Mouse (Mus musculus): ENCODE measurements around the gene Mrpl52.

- TF ChIP-seq CTCF (IDR thresholded peaks at IDR 0.05; ENCODE audit: borderline replicate concordance, insufficient read depth, low read depth, low read length) (no peak), POLR2A (IDR thresholded peaks at IDR 0.05; ENCODE audit: borderline replicate concordance, insufficient read depth, low read length) (no peak)
Measured at GRCm38 (mm10) chr14:54397872-54398527, 28.7 kb upstream of the Mrpl52 start.
